Mouse (Mus musculus): ENCODE measurements around the gene Ska3.
A peak's percentile ranks its signal among the peaks of the same experiment; 100 is the strongest.

The Ska3 gene

DNA sequence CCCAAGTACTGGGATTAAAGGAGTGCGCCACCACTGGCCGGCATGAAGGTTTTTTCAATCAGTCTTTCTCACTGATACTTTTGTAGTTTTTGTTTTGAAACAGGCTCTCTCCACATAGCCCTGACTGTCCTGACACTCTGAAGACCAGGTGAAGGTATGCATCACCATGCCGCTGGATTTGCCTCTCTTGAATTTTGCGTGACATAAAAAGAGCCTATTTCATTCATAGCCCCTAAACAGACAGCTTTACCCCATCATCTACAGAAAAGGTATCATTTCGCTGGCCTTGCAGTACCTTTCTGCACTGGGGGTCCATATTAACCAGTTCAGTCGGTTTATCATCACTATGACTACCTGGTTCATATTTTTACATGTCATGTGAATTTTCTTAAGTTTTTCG is 28.4 kb downstream of the Ska3 start:
- DNase-seq (ENCODE audit: low spot score) = no peak

DNA sequence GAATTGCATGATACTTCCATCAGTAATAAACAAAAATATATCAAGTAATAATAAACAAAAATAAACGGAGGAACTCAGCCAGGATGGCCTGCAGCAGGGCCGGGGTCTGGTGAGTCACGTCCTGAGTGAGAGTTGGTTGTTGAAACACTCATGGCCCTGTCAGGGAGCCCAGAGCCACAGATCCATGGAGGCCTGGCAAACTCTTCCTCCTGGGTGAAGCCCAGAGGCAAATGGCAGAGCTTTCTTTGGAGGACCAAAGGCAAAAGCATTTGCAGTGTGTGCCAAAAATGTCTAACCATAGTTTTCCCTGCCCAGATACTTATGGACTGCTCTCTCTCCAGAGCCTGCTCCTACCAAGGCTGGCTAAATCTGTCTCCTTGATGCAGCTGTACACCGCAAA is 34.8 kb downstream of the Ska3 start:
- DNase-seq (ENCODE audit: low spot score) = peak; percentile 35

DNA sequence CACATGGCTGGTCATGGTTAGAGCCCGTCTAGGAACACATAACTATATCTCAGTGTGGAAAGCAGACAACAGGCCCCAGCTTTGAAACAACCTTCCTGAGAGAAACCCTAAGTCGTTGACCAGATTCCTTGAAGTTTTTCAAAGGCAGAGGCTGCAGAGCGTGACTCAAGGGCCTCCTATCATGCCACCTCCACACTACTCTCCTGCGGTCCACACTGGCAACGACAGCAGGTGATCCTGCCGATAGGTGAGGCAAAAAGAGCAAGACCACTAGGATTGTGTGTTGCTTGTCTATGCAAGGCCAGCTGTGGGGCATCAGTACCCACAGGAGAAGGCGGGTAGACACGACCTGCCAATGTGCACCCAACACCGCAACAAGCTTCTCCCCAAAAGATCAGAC is 36.2 kb downstream of the Ska3 start:
- no peak for DNase-seq (ENCODE audit: low spot score)

- no peak for DNase-seq (ENCODE audit: low spot score)
These were observed 36.7 kb downstream of the Ska3 start for GRCm38 (mm10) chr14:57789311-57789710.

DNA sequence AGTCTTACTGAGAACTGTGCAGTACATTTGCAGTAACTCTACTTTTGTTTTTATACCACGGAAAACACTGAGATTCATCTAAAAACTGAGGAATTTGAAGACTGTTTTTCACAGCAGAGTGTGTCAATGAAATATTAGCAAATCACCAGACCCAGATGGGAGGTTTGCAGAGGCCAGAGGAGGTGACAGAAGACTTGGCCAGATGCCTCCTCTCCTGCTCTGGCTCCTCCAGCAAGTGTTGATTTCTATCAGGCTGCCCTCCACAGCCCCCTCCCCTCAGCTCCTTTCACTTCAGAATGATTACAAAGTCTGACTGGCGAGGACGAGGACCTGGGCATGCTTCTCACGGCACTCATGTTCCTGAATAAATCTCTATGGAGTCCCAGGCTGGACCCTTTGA is 38.6 kb downstream of the Ska3 start:
- DNase-seq (ENCODE audit: low spot score) = peak; percentile 69

GRCm38 (mm10) chr14:57772157-57772815 is 53.7 kb downstream of the Ska3 start:
- no peak for DNase-seq (ENCODE audit: low spot score)

DNA sequence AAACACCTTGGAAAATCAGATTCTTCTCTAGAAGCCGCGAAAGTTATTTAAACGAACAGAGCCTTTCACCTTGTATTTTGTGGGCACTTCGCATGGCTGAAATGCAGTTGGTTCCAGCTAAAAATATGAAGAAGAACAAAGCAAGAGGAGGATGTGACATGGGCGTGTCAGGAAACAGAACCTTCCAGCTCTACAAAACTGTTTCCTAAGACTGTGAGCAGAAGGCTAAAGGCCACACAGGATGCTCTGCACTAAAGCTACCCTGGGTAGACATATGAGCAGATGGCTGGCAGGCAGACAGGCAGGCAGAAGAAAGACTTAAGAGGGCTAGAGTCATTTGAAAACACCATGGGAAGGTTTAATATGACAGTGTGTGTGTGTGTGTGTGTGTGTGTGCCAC is 56.9 kb downstream of the Ska3 start:
- DNase-seq (ENCODE audit: low spot score) = no peak

- DNase-seq (ENCODE audit: low spot score) = no peak
These were observed 65.3 kb downstream of the Ska3 start for GRCm38 (mm10) chr14:57760447-57761412.

DNA sequence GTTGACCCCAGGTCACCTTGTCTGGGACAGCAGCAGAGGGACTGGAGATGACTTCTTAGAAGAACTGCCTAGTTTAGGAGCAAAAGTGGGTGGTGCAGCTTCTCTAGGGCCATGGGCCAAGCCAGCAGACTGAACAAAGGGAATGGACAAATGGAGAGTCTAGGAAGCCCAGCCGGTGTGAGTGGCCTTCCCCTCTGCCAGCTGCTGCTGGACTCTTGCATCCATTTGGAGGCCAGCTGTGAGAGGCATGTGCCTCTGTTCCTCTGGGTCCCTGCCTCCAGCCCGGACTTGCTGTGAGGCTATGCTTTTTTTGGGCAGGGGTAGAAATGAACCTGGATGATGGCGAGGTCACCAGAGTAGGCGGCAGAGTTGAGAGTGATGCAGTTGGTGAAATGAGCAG is 67.7 kb downstream of the Ska3 start, which contains the start of gene Lats2:
TSS of gene Lats2 (minus strand) at position 152 of the 400 bp plus-strand sequence.
- peak; percentile 34 for DNase-seq (ENCODE audit: low spot score)

Measured in adipocyte (in vitro differentiated cells).